Mouse (Mus musculus): ENCODE data around the gene Msantd3.

DNA sequence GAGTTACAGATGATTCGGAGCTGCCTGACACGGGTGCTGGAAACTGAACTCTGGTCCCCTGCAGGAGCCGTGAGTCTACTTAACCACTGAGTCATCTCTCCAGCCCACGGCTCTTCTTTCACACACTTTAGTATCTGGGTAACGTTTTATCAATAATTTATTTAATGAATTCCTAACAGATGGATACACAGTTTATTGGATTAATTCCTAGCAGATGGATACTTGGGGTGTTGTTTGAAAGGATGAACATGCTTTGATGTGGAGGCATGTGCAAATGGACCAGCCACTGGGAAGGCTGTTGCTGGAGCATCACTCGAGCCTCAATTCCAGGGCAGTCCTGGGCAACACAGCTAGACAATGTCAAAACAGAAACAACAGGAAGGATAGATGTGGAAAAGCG, 56.4 kb downstream of the Msantd3 start:
- TF ChIP-seq POLR2A (IDR thresholded peaks at IDR 0.05; ENCODE audit: insufficient read length, low read depth): no peak
- TF ChIP-seq MAX (IDR thresholded peaks at IDR 0.05; ENCODE audit: low read depth): no peak
- no peak for TF ChIP-seq CEBPB (IDR thresholded peaks at IDR 0.05; ENCODE audit: insufficient read depth, poor library complexity, severe bottlenecking)
- TF ChIP-seq REST (IDR thresholded peaks at IDR 0.05; ENCODE audit: insufficient read depth, insufficient read length): no peak
- no peak for TF ChIP-seq E2F4 (IDR thresholded peaks at IDR 0.05; ENCODE audit: insufficient read depth)

Measured in myocyte (in vitro differentiated cells).